Comparison of ENCODE assay signal across 9 mouse cellular contexts in the genomic region with DNA sequence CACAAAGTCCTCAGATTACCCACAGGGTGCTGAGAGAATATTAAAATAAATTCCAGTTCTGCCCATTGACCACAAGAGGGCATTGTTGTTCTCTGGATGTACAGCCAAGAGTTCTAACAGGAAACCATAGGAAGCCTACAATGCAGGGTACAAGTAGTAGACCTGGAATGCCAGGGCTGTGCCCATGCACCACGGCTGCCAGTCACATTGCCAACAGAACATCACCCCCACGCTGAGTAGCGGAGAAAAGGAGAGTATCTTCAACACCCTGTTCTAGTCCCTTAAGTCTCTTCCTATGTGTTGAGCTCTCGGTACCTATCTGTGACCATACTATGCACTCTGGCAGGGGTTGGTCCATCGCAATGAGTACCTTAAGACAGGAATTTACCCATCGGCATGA. TPM values are rescaled to one million over a fixed set of nuclear protein-coding genes. Genes with fewer than 3 reads are reported as not detected.
DNase-seq lines count a peak whose midpoint lies in the region; ATAC-seq and TF ChIP-seq lines count a peak whose summit lies in the region.
"Had no signal": no experiment of that assay in that cellular context is flagged by ENCODE, and none has a peak within 500 bp of the region (broad histone marks: within the 10 kb centered on the region; RNA-seq: fewer than 3 reads in every experiment).

No protein-coding gene starts in this region.

- TF ChIP-seq CTCF in lung, embryonic 14.5 days (IDR thresholded peaks at IDR 0.05; ENCODE audit: low read depth), result peak; percentile 87

- H3K36me3 ChIP-seq in forebrain, embryonic 10.5 days (replicated peaks), result no peaks in the 10 kb centered on the region
- no peaks in the 10 kb centered on the region for H3K36me3 ChIP-seq in lung, embryonic 14.5 days (ENCODE audit: insufficient read depth)
- H3K36me3 ChIP-seq: liver, embryonic 15.5 days had no signal

- 0 out of 2 replicates have a peak overlapping the region, but pooled peaks have one; percentile 5 for H3K27ac ChIP-seq in forebrain, embryonic 10.5 days
- no peak overlapping the region for H3K27ac ChIP-seq in lung, embryonic 14.5 days (ENCODE audit: low read depth)
- H3K27ac ChIP-seq: liver, embryonic 15.5 days had no signal

- peak; percentile 78 for DNase-seq in Muller cell, postnatal 12 days (ENCODE audit: inconsistent ontology term)
- peak; percentile 85 for DNase-seq in brain, adult 2 months (ENCODE audit: low read depth, low spot score)
- peak; percentile 24 for DNase-seq in forebrain, embryonic 10.5 days (ENCODE audit: extremely low spot score, low spot score)
- DNase-seq in heart, postnatal 36 days, result peak; percentile 31 to 57
- peak; percentile 30 to 54 for DNase-seq in kidney, postnatal 4 days
- DNase-seq in lung, embryonic 14.5 days, result peak; percentile 88
- DNase-seq in ovary, postnatal 36 days (ENCODE audit: low spot score), result peak; percentile 21

- 67% methylated on average over 6 of the region's 6 CpGs for WGBS in forebrain, embryonic 10.5 days
- WGBS in lung, embryonic 14.5 days, result 63% methylated on average over 6 of the region's 6 CpGs

- peaks cover 4% of the 10 kb centered on the region; the same call in 1 of the 2 replicates for H3K4me1 ChIP-seq in forebrain, embryonic 10.5 days
- H3K4me1 ChIP-seq in lung, embryonic 14.5 days (ENCODE audit: insufficient read depth), result no peaks in the 10 kb centered on the region
- H3K4me1 ChIP-seq: liver, embryonic 15.5 days had no signal

- H3K27me3 ChIP-seq in forebrain, embryonic 10.5 days (ENCODE audit: poor library complexity, severe bottlenecking), result no peaks in the 10 kb centered on the region
- no peaks in the 10 kb centered on the region for H3K27me3 ChIP-seq in lung, embryonic 14.5 days (ENCODE audit: insufficient read depth, low read length)
- H3K27me3 ChIP-seq: liver, embryonic 15.5 days had no signal

- 0 out of 2 replicates have a peak, but pooled peaks cover 4% of the 10 kb centered on the region for H3K9me3 ChIP-seq in forebrain, embryonic 10.5 days
- no peaks in the 10 kb centered on the region for H3K9me3 ChIP-seq in lung, embryonic 14.5 days (ENCODE audit: low read depth, low read length)
- H3K9me3 ChIP-seq: liver, embryonic 15.5 days had no signal

- intact Hi-C loops in heart, postnatal 36 days (cut with DNase I), result loop anchor here (1.0 kb wide), 1 partner anchor 326 kb away; no protein-coding TSS in a partner anchor

- H3K4me2 ChIP-seq in lung, embryonic 14.5 days, result no peak overlapping the region
- H3K4me2 ChIP-seq: liver, embryonic 15.5 days had no signal

- H3K9ac ChIP-seq in lung, embryonic 14.5 days, result no peak overlapping the region
- H3K9ac ChIP-seq: liver, embryonic 15.5 days had no signal

- ATAC-seq in lung, embryonic 14.5 days (ENCODE audit: insufficient read depth), result peak; percentile 82; the same call in 1 of the 2 replicates
- no peak for ATAC-seq in monocyte, adult 5-6 weeks (replicated peaks; ENCODE audit: insufficient number of reproducible peaks, low FRiP score, low TSS enrichment, poor library complexity, severe bottlenecking)

- H3K4me3 ChIP-seq in forebrain, embryonic 10.5 days, result no peak overlapping the region
- no peak overlapping the region for H3K4me3 ChIP-seq in lung, embryonic 14.5 days (ENCODE audit: low read depth, low read length)
- H3K4me3 ChIP-seq: liver, embryonic 15.5 days had no signal

RNA-seq across cellular contexts. Expression of a gene that starts 43.5 kb away (rescaled TPM):
- 0.97 and 1.3 TPM in 2 replicates for polyA plus RNA-seq in forebrain, embryonic 10.5 days (2016; fragmentation: Nextera tagmentation; extraction: Ambion mirVana)
- total RNA-seq in heart, postnatal 36 days (2021), result 1 to 10 TPM; 6.5 to 8.0 TPM
- 2.8 and 3.4 TPM in 2 replicates for polyA plus RNA-seq in lung, embryonic 14.5 days (2014; fragmentation: Nextera tagmentation; extraction: Ambion mirVana)
- total RNA-seq in monocyte, adult 5-6 weeks (2017), result 1.8 to 10.0 TPM in 2 of 3 replicates, not detected in the other

RNA-seq across cellular contexts. Expression of a gene that starts 53.2 kb away (rescaled TPM):
- polyA plus RNA-seq in forebrain, embryonic 10.5 days (2016; fragmentation: Nextera tagmentation; extraction: Ambion mirVana), result 35.8 and 48.3 TPM in 2 replicates
- 100 to 1,000 TPM; 520 to 531 TPM for total RNA-seq in heart, postnatal 36 days (2021)
- polyA plus RNA-seq in lung, embryonic 14.5 days (2014; fragmentation: Nextera tagmentation; extraction: Ambion mirVana), result 23.3 and 26.2 TPM in 2 replicates
- total RNA-seq in monocyte, adult 5-6 weeks (2017), result not detected in 3 replicates

Comparison
In these comparisons a context has a peak if more than half of its experiments do, and no peak if none do; other contexts are left out.
1. DNase-seq: peak in every context shown above with its lines; median percentile 88 in lung, embryonic 14.5 days; 85 in brain, adult 2 months; 78 in Muller cell, postnatal 12 days; 44 in heart, postnatal 36 days; 42 in kidney, postnatal 4 days; 24 in forebrain, embryonic 10.5 days; 21 in ovary, postnatal 36 days.
2. RNA of a gene that starts 53.2 kb away (total RNA-seq): 520 to 531 TPM in heart, postnatal 36 days; not detected in monocyte, adult 5-6 weeks; every median in the first group is over 100 times any median in the second.